Mouse (Mus musculus) ES-CJ7 (cell line): Measurements from ENCODE around the gene Olfr1170.

Experiments
- DNase-seq: peaks from one replicate; pipeline ENCODE4 v3.0.0; 2011; ENCODE audit warnings: low read depth, low spot score

Olfr1170 gene

GRCm38 (mm10) chr2:88228234-88228633 lies at the start of gene Olfr1170:
Gene Olfr1170 (minus strand): TSS chr2:88228334.
- no peak for DNase-seq

GRCm38 (mm10) chr2:88220784-88221183 lies 7.3 kb downstream of the Olfr1170 start:
- no peak for DNase-seq

GRCm38 (mm10) chr2:88181580-88181979 lies 46.6 kb downstream of the Olfr1170 start, which contains the start of gene Olfr1168:
Gene Olfr1168 (plus strand): TSS chr2:88181880.
- no peak for DNase-seq
